Mouse (Mus musculus) liver, adult 2 months (tissue): ENCODE results near the gene Ppp6r3. TPM values are rescaled to one million over a fixed set of nuclear protein-coding genes. Genes with fewer than 3 reads are reported as not detected.
"Not testable (repeated sequence)": the region's sequence is repeated elsewhere in the genome, so short reads cannot be mapped to it uniquely, and the experiment has no call there.

Source experiments
- DNase-seq: peaks from one replicate; pipeline ENCODE4 v3.0.0-alpha.2; 2011; ENCODE audit warnings: low read depth, low spot score; ENCODE audit errors: extremely low read depth
- H3K27ac ChIP-seq: fragments of 200-500 bp; replicated peaks from 2 replicates; pipeline ENCODE4 v1.5.1; 2012; ENCODE audit warnings: low read depth, mild to moderate bottlenecking, control low read depth, inconsistent platforms, low read length; ENCODE audit not compliant: insufficient read depth
- H3K27me3 ChIP-seq: fragments of 200-500 bp; 2 replicates; pipeline ENCODE4 v1.6.1; 2012; ENCODE audit warnings: mild to moderate bottlenecking, moderate library complexity, low read length, inconsistent platforms; ENCODE audit not compliant: control insufficient read depth, insufficient read depth
- H3K36me3 ChIP-seq: fragments of 200-500 bp; 2 replicates; pipeline ENCODE4 v1.6.1; 2012; ENCODE audit warnings: low read length, inconsistent platforms; ENCODE audit not compliant: control insufficient read depth, insufficient read depth
- H3K4me1 ChIP-seq: fragments of 200-500 bp; 2 replicates; pipeline ENCODE4 v1.6.1; 2011; ENCODE audit warnings: low read length; ENCODE audit not compliant: control insufficient read depth, insufficient read depth
- H3K4me3 ChIP-seq: fragments of 200-500 bp; 2 replicates; pipeline ENCODE4 v1.5.1; 2011; ENCODE audit warnings: low read depth, mild to moderate bottlenecking, control low read depth, low read length, moderate library complexity; ENCODE audit not compliant: insufficient read depth
- H3K79me2 ChIP-seq: fragments of 200-500 bp; 2 replicates; pipeline ENCODE4 v1.6.1; 2012; ENCODE audit warnings: inconsistent platforms, mild to moderate bottlenecking, low read length, moderate library complexity; ENCODE audit not compliant: control insufficient read depth, insufficient read depth
- H3K9ac ChIP-seq: fragments of 200-500 bp; 2 replicates; pipeline ENCODE4 v1.6.1; 2012; ENCODE audit warnings: low read depth, mild to moderate bottlenecking, control low read depth, inconsistent platforms, low read length
- CTCF ChIP-seq: fragments of 200-500 bp; IDR thresholded peaks from 2 replicates; pipeline ENCODE4 v1.5.1; 2011; ENCODE audit warnings: low read depth, low read length, control low read depth
- POLR2A ChIP-seq: fragments of 200-500 bp; IDR thresholded peaks from 2 replicates; pipeline ENCODE4 v1.6.1; 2011; ENCODE audit warnings: low read length, control low read depth; ENCODE audit not compliant: insufficient read depth; ENCODE audit errors: extremely low read depth
- WGBS: fragments of 180-500 bp; shearing (Covaris S2); methylation state at CpG from one replicate; pipeline ENCODE4 v1.1.7; 2018; 5-methylcytosine and 5-hydroxymethylcytosine counted together
- polyA plus RNA-seq: library from polyadenylated mRNA; depleted of rRNA; stranded (reverse); fragments of >200 nt; gene quantifications from 2 replicates; pipeline ENCODE4 v1.2.3, GENCODE M21; 2012
- total RNA-seq: library from RNA; depleted of rRNA; stranded (reverse); fragments of >200 nt; gene quantifications from 2 replicates; pipeline ENCODE4 v1.2.3, GENCODE M21; 2014

Ppp6r3 gene
- total and polyA plus RNA-seq, 2 experiments = 27.7 to 63.7 TPM

- Histone ChIP-seq H3K79me2 (no peaks in the 10 kb centered on the region), H3K36me3 (peaks cover 39% of the 10 kb centered on the region), H3K27ac (no peak overlapping the region), H3K9ac (no peak overlapping the region), H3K4me3 (no peak overlapping the region), H3K4me1 (no peaks in the 10 kb centered on the region), H3K27me3 (no peaks in the 10 kb centered on the region)
- no peak for DNase-seq
- no peak for TF ChIP-seq POLR2A
- TF ChIP-seq CTCF = no peak
- WGBS = 86% methylated on average over 7 of the region's 7 CpGs
Observed at GRCm38 (mm10) chr19:3593379-3594055, 18.0 kb upstream of the Ppp6r3 start.

GRCm38 (mm10) chr19:3589968-3590367 is 14.4 kb upstream of the Ppp6r3 start:
- H3K79me2 ChIP-seq = no peaks in the 10 kb centered on the region
- H3K4me3 ChIP-seq = no peak overlapping the region
- no peaks in the 10 kb centered on the region for H3K27me3 ChIP-seq
- DNase-seq = no peak
- no peaks in the 10 kb centered on the region for H3K4me1 ChIP-seq
- H3K9ac ChIP-seq = no peak overlapping the region
- no peak for TF ChIP-seq CTCF
- H3K27ac ChIP-seq = no peak overlapping the region
- 81% methylated on average over 4 of the region's 4 CpGs for WGBS
- peaks cover 34% of the 10 kb centered on the region; the same call in 1 of the 2 replicates for H3K36me3 ChIP-seq

DNA sequence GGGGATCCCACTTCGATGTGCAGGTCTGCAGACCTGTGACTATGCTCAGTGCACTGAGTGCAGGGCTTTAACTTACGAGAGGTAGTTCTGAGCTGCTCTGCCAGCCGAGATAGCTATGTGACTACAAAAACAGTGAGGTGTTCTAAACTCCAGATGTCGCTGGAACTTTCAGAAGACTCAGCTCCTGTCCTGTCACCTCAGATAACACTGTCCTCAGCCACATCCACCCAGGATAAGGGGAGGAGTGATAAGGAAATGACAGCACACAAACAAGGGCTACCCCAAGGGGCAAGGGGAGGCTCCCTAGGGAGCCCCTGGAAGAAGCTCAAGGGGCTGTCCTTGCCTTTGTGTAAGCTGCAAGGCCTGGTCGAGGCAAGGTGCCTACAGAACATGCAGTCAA is 14.0 kb upstream of the Ppp6r3 start:
- H3K4me3 ChIP-seq = no peak overlapping the region
- TF ChIP-seq CTCF (no peak), POLR2A (no peak)
- no peak for DNase-seq
- 85% methylated on average over 5 of the region's 5 CpGs for WGBS
- H3K9ac ChIP-seq = no peak overlapping the region
- H3K4me1 ChIP-seq = no peaks in the 10 kb centered on the region
- H3K79me2 ChIP-seq = no peaks in the 10 kb centered on the region
- H3K27ac ChIP-seq = no peak overlapping the region
- peaks cover 31% of the 10 kb centered on the region; the same call in 1 of the 2 replicates for H3K36me3 ChIP-seq
- no peaks in the 10 kb centered on the region for H3K27me3 ChIP-seq

GRCm38 (mm10) chr19:3587729-3588128 is 12.2 kb upstream of the Ppp6r3 start:
- DNase-seq = not testable (repeated sequence)

DNA sequence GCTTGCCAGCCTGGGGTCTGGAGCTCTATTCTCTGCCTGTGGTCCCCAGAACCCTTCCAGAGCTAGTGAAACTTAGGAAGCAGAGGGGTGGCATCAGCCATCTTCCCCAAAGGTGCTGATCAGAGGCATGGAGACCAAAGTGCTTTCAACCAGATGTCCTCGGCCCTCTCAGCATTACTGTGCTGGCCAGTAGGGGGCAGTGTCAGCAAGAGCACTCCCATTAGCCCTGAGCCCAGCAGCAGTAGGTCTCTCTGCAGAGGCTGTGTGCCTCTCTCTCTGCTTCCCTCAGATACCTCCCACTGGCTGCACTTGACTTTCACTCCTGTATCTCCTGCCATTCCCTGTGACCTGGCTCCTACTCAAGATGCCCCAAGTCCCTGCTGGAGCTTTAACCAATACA is 11.0 kb upstream of the Ppp6r3 start:
- no peak overlapping the region for H3K27ac ChIP-seq
- H3K27me3 ChIP-seq = no peaks in the 10 kb centered on the region
- H3K4me3 ChIP-seq = no peak overlapping the region
- 22% methylated on average over 1 of the region's 1 CpGs for WGBS
- no peak overlapping the region for H3K9ac ChIP-seq
- no peaks in the 10 kb centered on the region for H3K79me2 ChIP-seq
- H3K4me1 ChIP-seq = peaks cover 5% of the 10 kb centered on the region
- peaks cover 30% of the 10 kb centered on the region for H3K36me3 ChIP-seq
- DNase-seq = no peak
- TF ChIP-seq POLR2A (no peak), CTCF (peak; percentile 94)

More at GRCm38 (mm10) chr19:3587729-3588128, 12.2 kb upstream of the Ppp6r3 start:
- TF ChIP-seq CTCF = peak; percentile 72
- H3K79me2 ChIP-seq, H3K4me1 ChIP-seq, H3K27me3 ChIP-seq, H3K27ac ChIP-seq, H3K4me3 ChIP-seq, H3K9ac ChIP-seq: not testable (repeated sequence)
- H3K36me3 ChIP-seq = peaks cover 38% of the 10 kb centered on the region
- 88% methylated on average over 5 of the region's 5 CpGs for WGBS

DNA sequence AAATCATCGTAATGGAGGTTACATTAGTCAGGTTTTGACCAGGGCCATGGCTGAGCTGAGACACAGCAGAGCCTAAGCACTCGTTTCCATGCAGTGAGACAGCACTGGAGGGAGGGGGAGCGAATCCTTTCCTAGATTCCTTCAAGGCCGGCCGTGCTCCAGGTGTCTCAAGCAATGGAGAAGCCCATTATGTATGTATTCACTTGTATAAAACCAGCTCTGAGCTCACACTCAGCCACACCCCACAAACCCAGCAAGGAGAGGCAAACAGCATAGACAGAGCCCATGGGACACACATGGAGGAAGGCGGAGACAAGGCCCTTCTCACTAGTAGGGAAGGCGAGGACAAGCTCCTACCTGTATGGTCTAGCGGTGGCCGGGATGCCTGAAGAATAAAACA is 10.5 kb upstream of the Ppp6r3 start:
- H3K27ac ChIP-seq = no peak overlapping the region
- peaks cover 30% of the 10 kb centered on the region for H3K36me3 ChIP-seq
- no peak overlapping the region for H3K4me3 ChIP-seq
- peaks cover 5% of the 10 kb centered on the region for H3K4me1 ChIP-seq
- no peak for TF ChIP-seq POLR2A
- no peak for TF ChIP-seq CTCF
- no peaks in the 10 kb centered on the region for H3K27me3 ChIP-seq
- DNase-seq = no peak
- 96% methylated on average over 9 of the region's 9 CpGs for WGBS
- no peak overlapping the region for H3K9ac ChIP-seq
- H3K79me2 ChIP-seq = no peaks in the 10 kb centered on the region
